In the genomic region with DNA sequence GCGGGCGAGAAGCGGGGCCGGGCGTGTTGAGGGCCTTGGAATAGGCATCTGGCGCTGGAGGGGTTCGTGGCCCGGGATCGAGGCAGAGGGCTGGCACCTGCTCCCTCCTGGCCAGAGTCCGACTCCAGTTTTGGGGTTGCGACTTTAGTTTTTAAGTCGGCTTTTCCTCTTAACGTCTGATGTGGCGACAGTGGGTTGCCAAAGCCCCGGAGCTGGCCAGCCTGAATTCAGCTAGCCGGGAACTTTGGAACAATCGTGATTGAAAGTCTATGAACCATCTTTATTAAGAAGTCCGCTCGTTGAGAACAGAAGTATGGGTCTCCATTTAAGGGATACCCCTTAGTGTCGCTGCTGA, we compare ENCODE assay signal across 8 mouse cellular contexts. TPM values are rescaled to one million over a fixed set of nuclear protein-coding genes. Genes with fewer than 3 reads are reported as not detected.
DNase-seq lines count a peak whose midpoint lies in the region; ATAC-seq and TF ChIP-seq lines count a peak whose summit lies in the region.

No protein-coding gene starts in this region.

- dilution Hi-C loops in CH12.LX (cut with MboI; ENCODE audit: extremely low pct_ligation_motif_present, extremely low pct_unique_long_range_greater_than_20kb, low sequenced_read_pairs), result no loop called here

- in situ Hi-C loops in CH12.LX (cut with MboI; ENCODE audit: low pct_ligation_motif_present, low pct_unique_long_range_greater_than_20kb, low sequenced_read_pairs), result loop anchor here (5.0 kb wide), 1 partner anchor 37 kb away; a partner anchor contains a TSS

- no peak overlapping the region for H3K27ac ChIP-seq in heart, embryonic 11.5 days (ENCODE audit: low read depth, low read length)
- H3K27ac ChIP-seq in CH12.LX (ENCODE audit: insufficient read depth, low read depth), result no peak overlapping the region
- H3K27ac ChIP-seq in forebrain, embryonic 14.5 days (ENCODE audit: low read depth, low read length), result no peak overlapping the region
- peak overlapping the region; percentile 100 for H3K27ac ChIP-seq in liver, embryonic 15.5 days (replicated peaks)

- peak overlapping the region; percentile 90 for H3K4me2 ChIP-seq in heart, embryonic 11.5 days
- H3K4me2 ChIP-seq in CH12.LX (ENCODE audit: insufficient read depth, low read depth, poor library complexity, severe bottlenecking), result peak overlapping the region; percentile 59
- H3K4me2 ChIP-seq in forebrain, embryonic 14.5 days (ENCODE audit: low read length), result peak overlapping the region; percentile 94
- peak overlapping the region; percentile 78 for H3K4me2 ChIP-seq in liver, embryonic 15.5 days

- H3K79me2 ChIP-seq in CH12.LX (replicated peaks; ENCODE audit: control insufficient read depth, extremely low read depth, insufficient read depth, poor library complexity, severe bottlenecking), result no peaks in the 10 kb centered on the region; the same call in 1 of the 2 replicates

- DNase-seq in heart, postnatal 10 days, result no peak
- no peak for DNase-seq in CH12.LX (ENCODE audit: extremely low read depth)
- DNase-seq in forebrain, embryonic 14.5 days (ENCODE audit: low spot score), result no peak
- DNase-seq in ovary, postnatal 10 days (ENCODE audit: low spot score), result no peak
- no peak for DNase-seq in kidney, adult 9 months

- 1% methylated on average over 20 of the region's 20 CpGs for WGBS in heart, embryonic 11.5 days (ENCODE audit: insufficient replicate concordance)
- 1% methylated on average over 18 of the region's 20 CpGs for WGBS in forebrain, embryonic 14.5 days
- WGBS in liver, embryonic 15.5 days (ENCODE audit: insufficient replicate concordance), result under 1% methylated on average over 20 of the region's 20 CpGs

- H3K9ac ChIP-seq in heart, embryonic 11.5 days (ENCODE audit: low read depth, low read length), result peak overlapping the region; percentile 29
- H3K9ac ChIP-seq in CH12.LX (ENCODE audit: insufficient read depth, low read depth), result peak overlapping the region; percentile 60
- peak overlapping the region; percentile 79 for H3K9ac ChIP-seq in forebrain, embryonic 14.5 days (ENCODE audit: low read length)
- H3K9ac ChIP-seq in liver, embryonic 15.5 days, result peak overlapping the region; percentile 89

- 0 out of 2 replicates have a peak, but pooled peaks cover 3% of the 10 kb centered on the region for H3K36me3 ChIP-seq in heart, embryonic 11.5 days (ENCODE audit: control insufficient read depth, insufficient read depth, low read length)
- peaks cover 11 to 20% of the 10 kb centered on the region in 2 experiments for H3K36me3 ChIP-seq in CH12.LX (replicated peaks in 1 of 2; ENCODE audit: control insufficient read depth in 1 of 2, insufficient read depth in 1 of 2, low read length in 1 of 2)
- H3K36me3 ChIP-seq in forebrain, embryonic 14.5 days (ENCODE audit: control insufficient read depth, insufficient read depth, low read length), result peaks cover 12% of the 10 kb centered on the region; the same call in 1 of the 2 replicates
- peaks cover 40% of the 10 kb centered on the region for H3K36me3 ChIP-seq in liver, embryonic 15.5 days (replicated peaks)

- peaks cover 7% of the 10 kb centered on the region; the same call in 1 of the 2 replicates for H3K27me3 ChIP-seq in heart, embryonic 11.5 days (ENCODE audit: control insufficient read depth, insufficient read depth, low read length)
- peaks cover 10% of the 10 kb centered on the region for H3K27me3 ChIP-seq in CH12.LX (replicated peaks)
- no peaks in the 10 kb centered on the region for H3K27me3 ChIP-seq in forebrain, embryonic 14.5 days (replicated peaks; ENCODE audit: control insufficient read depth, insufficient read depth, low read length)
- H3K27me3 ChIP-seq in liver, embryonic 15.5 days, result no peaks in the 10 kb centered on the region

- peaks cover 10% of the 10 kb centered on the region; the same call in 1 of the 2 replicates for H3K4me1 ChIP-seq in heart, embryonic 11.5 days (ENCODE audit: control insufficient read depth, insufficient read depth, low read length)
- peaks cover 6 to 29% of the 10 kb centered on the region in 2 experiments for H3K4me1 ChIP-seq in CH12.LX (ENCODE audit: control insufficient read depth in 1 of 2, insufficient read depth in 2 of 2)
- peaks cover 18% of the 10 kb centered on the region for H3K4me1 ChIP-seq in forebrain, embryonic 14.5 days (ENCODE audit: control insufficient read depth, insufficient read depth, low read length)
- H3K4me1 ChIP-seq in liver, embryonic 15.5 days (replicated peaks), result peaks cover 45% of the 10 kb centered on the region

- intact Hi-C loops in heart, postnatal 10 days (cut with DNase I), result loop anchor here (1.0 kb wide), 1 partner anchor 35 kb away; no protein-coding TSS in a partner anchor

- H3K9me3 ChIP-seq in heart, embryonic 11.5 days (replicated peaks; ENCODE audit: control insufficient read depth, low read length), result no peaks in the 10 kb centered on the region
- H3K9me3 ChIP-seq in CH12.LX (replicated peaks; ENCODE audit: low read length), result no peaks in the 10 kb centered on the region
- H3K9me3 ChIP-seq in forebrain, embryonic 14.5 days (replicated peaks; ENCODE audit: control insufficient read depth, low read length), result no peaks in the 10 kb centered on the region
- no peaks in the 10 kb centered on the region for H3K9me3 ChIP-seq in liver, embryonic 15.5 days (replicated peaks)

- H3K4me3 ChIP-seq in heart, embryonic 11.5 days (ENCODE audit: low read depth, low read length), result peak overlapping the region; percentile 57
- H3K4me3 ChIP-seq in CH12.LX (replicated peaks in 1 of 3; ENCODE audit: low read depth in 2 of 3, low read length in 2 of 3, poor library complexity in 1 of 3), result peak overlapping the region; percentile 64 to 83 (median 74)
- H3K4me3 ChIP-seq in forebrain, embryonic 14.5 days (ENCODE audit: low read depth, low read length), result peak overlapping the region; percentile 71
- peak overlapping the region; percentile 95 for H3K4me3 ChIP-seq in liver, embryonic 15.5 days (replicated peaks)

- TF ChIP-seq RAD21 in CH12.LX (IDR thresholded peaks at IDR 0.05; ENCODE audit: low read depth, low read length), result no peak

- peak in 1 of 2 experiments; percentile 13; a peak in 1 of 4 replicates for TF ChIP-seq CTCF in CH12.LX (conservative IDR thresholded peaks at IDR 0.05 in 1 of 2, IDR thresholded peaks at IDR 0.05 in 1 of 2; ENCODE audit: low read depth in 2 of 2, low read length in 2 of 2)

- TF ChIP-seq POLR2A in CH12.LX (IDR thresholded peaks at IDR 0.05; ENCODE audit: low read depth, low read length), result no peak

- no peak for TF ChIP-seq EP300 in CH12.LX (IDR thresholded peaks at IDR 0.05; ENCODE audit: low read length)

- ATAC-seq in heart, embryonic 11.5 days (replicated peaks; ENCODE audit: insufficient number of reproducible peaks, low FRiP score, low TSS enrichment), result no peak
- ATAC-seq in forebrain, embryonic 14.5 days, result no peak
- no peak for ATAC-seq in liver, embryonic 15.5 days (ENCODE audit: insufficient read depth)
- no peak for ATAC-seq in megakaryocyte-erythroid progenitor cell, adult 5-6 weeks (replicated peaks; ENCODE audit: low FRiP score, low TSS enrichment, poor library complexity, severe bottlenecking)

RNA-seq across cellular contexts. Expression of a gene that starts 0.6 kb away (rescaled TPM):
- 38.0 and 39.5 TPM in 2 replicates for polyA plus RNA-seq in heart, embryonic 11.5 days (2014; fragmentation: Nextera tagmentation; extraction: Ambion mirVana)
- total RNA-seq in heart, postnatal 10 days (2021), result 10 to 100 TPM; 62.4 to 66.0 TPM
- 8.0 and 8.2 TPM in 2 replicates for total RNA-seq in CH12.LX (2012; rRNA removed)
- 6.3 and 7.3 TPM in 2 replicates for total RNA-seq in CH12.LX (2014; rRNA removed)
- 5.2 and 5.8 TPM in 2 replicates for polyA plus RNA-seq in CH12.LX (2012; ENCODE audit: insufficient read length, low read depth)
- 18.4 and 19.2 TPM in 2 replicates for polyA plus RNA-seq in forebrain, embryonic 14.5 days (2014; fragmentation: Nextera tagmentation; extraction: Ambion mirVana)
- polyA plus RNA-seq in liver, embryonic 15.5 days (2015; fragmentation: Nextera tagmentation; extraction: Ambion mirVana), result 41.1 and 44.2 TPM in 2 replicates
- 20.1 and 35.1 TPM in 2 replicates for total RNA-seq in megakaryocyte-erythroid progenitor cell, adult 5-6 weeks (2014; fragmentation: Nextera tagmentation)
- total RNA-seq in megakaryocyte-erythroid progenitor cell, adult 5-6 weeks (2017), result 15.7 and 34.7 TPM in 2 replicates

RNA-seq across cellular contexts. Expression of a gene that starts 10.8 kb away (rescaled TPM):
- 42.6 and 48.8 TPM in 2 replicates for polyA plus RNA-seq in heart, embryonic 11.5 days (2014; fragmentation: Nextera tagmentation; extraction: Ambion mirVana)
- 100 to 1,000 TPM; 110 to 117 TPM for total RNA-seq in heart, postnatal 10 days (2021)
- total RNA-seq in CH12.LX (2012; rRNA removed) (28.1 and 31.0 TPM in 2 replicates), CH12.LX (2014; rRNA removed) (27.3 and 28.1 TPM in 2 replicates)
- polyA plus RNA-seq in CH12.LX (2012; ENCODE audit: insufficient read length, low read depth), result 18.1 and 18.9 TPM in 2 replicates
- 49.7 and 52.8 TPM in 2 replicates for polyA plus RNA-seq in forebrain, embryonic 14.5 days (2014; fragmentation: Nextera tagmentation; extraction: Ambion mirVana)
- 117 and 135 TPM in 2 replicates for polyA plus RNA-seq in liver, embryonic 15.5 days (2015; fragmentation: Nextera tagmentation; extraction: Ambion mirVana)
- 43.2 and 68.2 TPM in 2 replicates for total RNA-seq in megakaryocyte-erythroid progenitor cell, adult 5-6 weeks (2014; fragmentation: Nextera tagmentation)
- total RNA-seq in megakaryocyte-erythroid progenitor cell, adult 5-6 weeks (2017), result 29.1 and 32.3 TPM in 2 replicates

RNA-seq across cellular contexts. Expression of a gene that starts 15.0 kb away (rescaled TPM):
- polyA plus RNA-seq in heart, embryonic 11.5 days (2014; fragmentation: Nextera tagmentation; extraction: Ambion mirVana), result 0.14 TPM in 1 of 2 replicates, not detected in the other
- total RNA-seq in heart, postnatal 10 days (2021), result 10 to 100 TPM in 1 of 2 experiments, 1 to 10 TPM in 1; 9.9 to 14.0 TPM
- total RNA-seq in CH12.LX (2012; rRNA removed) (5.5 and 9.8 TPM in 2 replicates), CH12.LX (2014; rRNA removed) (5.0 and 5.4 TPM in 2 replicates)
- polyA plus RNA-seq in CH12.LX (2012; ENCODE audit: insufficient read length, low read depth), result 5.1 and 6.3 TPM in 2 replicates
- polyA plus RNA-seq in forebrain, embryonic 14.5 days (2014; fragmentation: Nextera tagmentation; extraction: Ambion mirVana), result 0.17 and 0.25 TPM in 2 replicates
- polyA plus RNA-seq in liver, embryonic 15.5 days (2015; fragmentation: Nextera tagmentation; extraction: Ambion mirVana), result 9.6 and 11.5 TPM in 2 replicates
- total RNA-seq in megakaryocyte-erythroid progenitor cell, adult 5-6 weeks (2014; fragmentation: Nextera tagmentation), result not detected in 2 replicates
- total RNA-seq in megakaryocyte-erythroid progenitor cell, adult 5-6 weeks (2017), result not detected in 2 replicates

RNA-seq across cellular contexts. Expression of a gene that starts 35.4 kb away (rescaled TPM):
- 42.3 and 43.3 TPM in 2 replicates for polyA plus RNA-seq in heart, embryonic 11.5 days (2014; fragmentation: Nextera tagmentation; extraction: Ambion mirVana)
- total RNA-seq in heart, postnatal 10 days (2021), result 10 to 100 TPM; 27.0 to 27.8 TPM
- total RNA-seq in CH12.LX (2012; rRNA removed), result 70.9 and 86.9 TPM in 2 replicates
- 74.3 and 89.1 TPM in 2 replicates for total RNA-seq in CH12.LX (2014; rRNA removed)
- 109 and 124 TPM in 2 replicates for polyA plus RNA-seq in CH12.LX (2012; ENCODE audit: insufficient read length, low read depth)
- 89.6 and 96.1 TPM in 2 replicates for polyA plus RNA-seq in forebrain, embryonic 14.5 days (2014; fragmentation: Nextera tagmentation; extraction: Ambion mirVana)
- polyA plus RNA-seq in liver, embryonic 15.5 days (2015; fragmentation: Nextera tagmentation; extraction: Ambion mirVana), result 68.1 and 73.5 TPM in 2 replicates
- total RNA-seq in megakaryocyte-erythroid progenitor cell, adult 5-6 weeks (2014; fragmentation: Nextera tagmentation), result 107 and 121 TPM in 2 replicates
- total RNA-seq in megakaryocyte-erythroid progenitor cell, adult 5-6 weeks (2017), result 35.5 and 97.0 TPM in 2 replicates

RNA-seq across cellular contexts. Expression of a gene that starts 35.7 kb away (rescaled TPM):
- 25.2 and 26.5 TPM in 2 replicates for polyA plus RNA-seq in heart, embryonic 11.5 days (2014; fragmentation: Nextera tagmentation; extraction: Ambion mirVana)
- 10 to 100 TPM; 41.3 to 45.8 TPM for total RNA-seq in heart, postnatal 10 days (2021)
- 23.3 and 27.3 TPM in 2 replicates for total RNA-seq in CH12.LX (2012; rRNA removed)
- total RNA-seq in CH12.LX (2014; rRNA removed), result 21.1 and 21.3 TPM in 2 replicates
- 13.3 and 14.4 TPM in 2 replicates for polyA plus RNA-seq in CH12.LX (2012; ENCODE audit: insufficient read length, low read depth)
- 78.3 and 85.0 TPM in 2 replicates for polyA plus RNA-seq in forebrain, embryonic 14.5 days (2014; fragmentation: Nextera tagmentation; extraction: Ambion mirVana)
- 45.2 and 48.4 TPM in 2 replicates for polyA plus RNA-seq in liver, embryonic 15.5 days (2015; fragmentation: Nextera tagmentation; extraction: Ambion mirVana)
- 24.6 and 29.3 TPM in 2 replicates for total RNA-seq in megakaryocyte-erythroid progenitor cell, adult 5-6 weeks (2014; fragmentation: Nextera tagmentation)
- 11.8 and 12.2 TPM in 2 replicates for total RNA-seq in megakaryocyte-erythroid progenitor cell, adult 5-6 weeks (2017)

Comparison
In these comparisons a context has a peak if more than half of its experiments do, and no peak if none do; other contexts are left out.
1. H3K9ac ChIP-seq: peak in every context shown above with its lines; median percentile 89 in liver, embryonic 15.5 days; 79 in forebrain, embryonic 14.5 days; 60 in CH12.LX; 29 in heart, embryonic 11.5 days.